Mouse (Mus musculus) embryo, embryonic 11 days (tissue): ENCODE results near the gene Gm29866.
"Not testable (repeated sequence)": the region's sequence is repeated elsewhere in the genome, so short reads cannot be mapped to it uniquely, and the experiment has no call there.

ENCODE experiments used
- DNase-seq: peaks from one replicate; pipeline ENCODE4 v3.0.0-alpha.2; 2015

Gene Gm29866

DNA sequence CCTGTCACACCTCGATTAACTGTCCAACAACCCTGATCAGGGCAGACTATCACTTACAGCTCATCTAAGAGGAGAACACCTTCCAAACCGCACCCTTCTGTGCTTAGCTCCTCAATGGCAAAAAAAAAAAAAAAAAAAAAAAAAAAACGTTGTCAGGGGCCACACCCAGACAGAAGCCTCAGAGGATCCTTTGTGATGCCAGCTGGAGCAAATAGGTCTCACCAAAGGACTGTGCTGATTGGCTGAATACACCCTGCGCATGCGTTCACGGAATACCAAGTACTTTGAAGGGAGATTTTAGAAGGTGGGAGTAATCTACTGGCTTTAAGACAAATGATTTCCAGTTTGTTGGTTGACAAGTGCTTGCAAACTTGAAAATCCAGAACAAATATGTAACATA is at the start of gene Gm29866:
Gene Gm29866 (minus strand): TSS at position 101 of the 400 bp plus-strand sequence.
- DNase-seq: not testable (repeated sequence)
